Mouse (Mus musculus): ENCODE results near the gene Igsf1.

The Igsf1 gene

GRCm38 (mm10) chrX:49797213-49798019 lies at the start of gene Igsf1:
TSS of gene Igsf1 (minus strand) at chrX:49797749.
- no peak for DNase-seq (ENCODE audit: low spot score in 2 of 2)

- DNase-seq (ENCODE audit: low spot score in 2 of 2), result no peak
These were observed 26.7 kb downstream of the Igsf1 start for GRCm38 (mm10) chrX:49770828-49771227.

- DNase-seq (ENCODE audit: low spot score in 2 of 2), result no peak
These were observed 52.4 kb downstream of the Igsf1 start for GRCm38 (mm10) chrX:49745192-49745591.

DNA sequence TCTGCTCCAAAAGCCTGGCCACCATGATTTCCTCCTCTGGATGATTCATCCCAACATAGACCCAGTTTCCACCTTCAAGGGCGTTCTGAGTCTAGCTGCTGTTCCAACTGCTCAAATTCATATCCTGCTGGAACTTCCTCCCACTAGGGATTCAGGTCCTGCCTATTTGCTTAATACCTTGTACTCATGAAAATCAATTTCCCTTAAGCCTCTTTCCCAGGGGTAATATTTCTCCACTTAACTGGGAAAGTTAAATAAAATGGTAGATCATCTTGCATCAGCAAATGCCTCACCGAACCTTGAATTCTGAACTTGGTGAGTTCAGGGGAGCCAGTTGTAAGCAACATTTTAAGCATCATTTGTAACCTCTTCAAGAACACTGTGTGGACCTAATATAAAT lies 62.6 kb downstream of the Igsf1 start, which contains the start of gene Olfr1321:
TSS of gene Olfr1321 (minus strand) at position 101 of the 400 bp plus-strand sequence.
- DNase-seq (ENCODE audit: low spot score in 2 of 2), result no peak

All from urinary bladder, postnatal 4 days (tissue).